Mouse (Mus musculus) kidney, postnatal 14 days (tissue): Measurements from ENCODE around the gene Etfa.

Experiments used
- DNase-seq: peaks from one replicate; pipeline ENCODE4 v3.0.0; 2022; ENCODE audit warnings: mixed read lengths

Etfa gene

GRCm38 (mm10) chr9:55421786-55422185 is 90.3 kb downstream of the Etfa start:
- DNase-seq, result no peak

GRCm38 (mm10) chr9:55411154-55411553 is 100.9 kb downstream of the Etfa start:
- DNase-seq, result no peak

- DNase-seq, result no peak
Observed at GRCm38 (mm10) chr9:55410430-55410829, 101.6 kb downstream of the Etfa start.

- DNase-seq, result no peak
Observed at GRCm38 (mm10) chr9:55409833-55410232, 102.2 kb downstream of the Etfa start.

- no peak for DNase-seq
Observed at GRCm38 (mm10) chr9:55408851-55409250, 103.2 kb downstream of the Etfa start.

- no peak for DNase-seq
Observed at GRCm38 (mm10) chr9:55406773-55407172, 105.3 kb downstream of the Etfa start.

- DNase-seq, result no peak
Observed at GRCm38 (mm10) chr9:55404976-55405702, 106.9 kb downstream of the Etfa start.
